Mouse (Mus musculus) ES-Bruce4 (cell line): ENCODE results near the gene Hps3.
"Not testable (repeated sequence)": the region's sequence is repeated elsewhere in the genome, so short reads cannot be mapped to it uniquely, and the experiment has no call there.

Source experiments
- CTCF ChIP-seq: IDR thresholded peaks from one replicate; pipeline ENCODE4 v1.8.1; 2011; ENCODE audit warnings: low read depth, low read length
- EP300 ChIP-seq: IDR thresholded peaks from 2 replicates; pipeline ENCODE4 v1.6.1; 2011; ENCODE audit warnings: low read depth, low read length; ENCODE audit not compliant: insufficient read depth
- POLR2A ChIP-seq: IDR thresholded peaks from one replicate; pipeline ENCODE4 v1.8.1; 2011; ENCODE audit warnings: low read length; ENCODE audit not compliant: insufficient read depth

GRCm38 (mm10) chr3:20044736-20045135 lies 9.6 kb upstream of the Hps3 start:
- not testable (repeated sequence) for TF ChIP-seq CTCF, POLR2A, EP300
